Mouse (Mus musculus): Measurements from ENCODE around the gene Erap1.
A peak's percentile ranks its signal among the peaks of the same experiment; 100 is the strongest.
"Not testable (repeated sequence)": the region's sequence is repeated elsewhere in the genome, so short reads cannot be mapped to it uniquely, and the experiment has no call there.

The Erap1 gene

GRCm38 (mm10) chr13:74638793-74639711, at the start of gene Erap1:
TSS of gene Erap1 (plus strand) at chr13:74639568.
- DNase-seq = peak; percentile 22

DNA sequence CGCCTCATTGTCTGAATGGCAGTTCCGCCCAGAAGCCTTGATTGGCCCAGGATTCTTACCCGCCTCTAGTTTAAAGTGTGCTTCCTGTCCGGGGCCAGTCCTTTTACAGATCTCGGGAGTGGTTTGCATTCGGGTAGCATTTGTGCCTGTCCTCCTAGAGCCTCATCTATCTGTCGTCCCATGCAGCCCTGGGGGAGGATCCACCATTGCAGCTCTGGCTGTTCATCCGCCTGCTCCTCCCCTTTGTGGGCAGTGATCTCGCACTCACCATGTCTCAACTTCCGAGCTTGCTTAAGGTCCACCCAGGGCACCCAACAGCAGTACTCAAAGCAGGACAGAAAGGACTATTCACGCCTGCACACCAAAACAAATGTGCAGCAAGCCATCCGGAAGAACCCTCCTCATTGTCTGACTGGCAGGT, 48.0 kb upstream of the Erap1 start:
- peak; percentile 5 for DNase-seq

- not testable (repeated sequence) for DNase-seq
Measured at GRCm38 (mm10) chr13:74591828-74592227, 47.5 kb upstream of the Erap1 start.

DNA sequence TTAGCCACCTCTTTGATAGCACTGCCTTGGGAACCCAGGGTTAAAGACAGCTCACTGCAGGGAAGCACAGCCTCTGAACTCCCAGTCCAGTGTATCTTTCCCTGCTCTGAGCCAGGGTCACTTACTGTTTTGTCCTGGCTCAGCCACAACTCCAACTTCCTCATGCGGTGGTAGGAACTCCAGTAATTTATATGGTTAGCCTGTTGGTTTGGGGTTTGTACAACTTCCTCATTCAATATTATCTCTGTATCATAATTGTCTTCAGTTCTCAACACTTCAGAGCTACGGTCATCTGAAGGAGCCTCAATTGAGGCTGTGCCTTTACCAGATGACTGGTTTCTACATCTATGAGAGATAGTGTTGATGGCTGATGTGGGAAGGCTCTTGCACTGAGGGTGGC, 42.3 kb upstream of the Erap1 start:
- not testable (repeated sequence) for DNase-seq

GRCm38 (mm10) chr13:74601776-74602175, 37.6 kb upstream of the Erap1 start:
- DNase-seq = not testable (repeated sequence)

DNA sequence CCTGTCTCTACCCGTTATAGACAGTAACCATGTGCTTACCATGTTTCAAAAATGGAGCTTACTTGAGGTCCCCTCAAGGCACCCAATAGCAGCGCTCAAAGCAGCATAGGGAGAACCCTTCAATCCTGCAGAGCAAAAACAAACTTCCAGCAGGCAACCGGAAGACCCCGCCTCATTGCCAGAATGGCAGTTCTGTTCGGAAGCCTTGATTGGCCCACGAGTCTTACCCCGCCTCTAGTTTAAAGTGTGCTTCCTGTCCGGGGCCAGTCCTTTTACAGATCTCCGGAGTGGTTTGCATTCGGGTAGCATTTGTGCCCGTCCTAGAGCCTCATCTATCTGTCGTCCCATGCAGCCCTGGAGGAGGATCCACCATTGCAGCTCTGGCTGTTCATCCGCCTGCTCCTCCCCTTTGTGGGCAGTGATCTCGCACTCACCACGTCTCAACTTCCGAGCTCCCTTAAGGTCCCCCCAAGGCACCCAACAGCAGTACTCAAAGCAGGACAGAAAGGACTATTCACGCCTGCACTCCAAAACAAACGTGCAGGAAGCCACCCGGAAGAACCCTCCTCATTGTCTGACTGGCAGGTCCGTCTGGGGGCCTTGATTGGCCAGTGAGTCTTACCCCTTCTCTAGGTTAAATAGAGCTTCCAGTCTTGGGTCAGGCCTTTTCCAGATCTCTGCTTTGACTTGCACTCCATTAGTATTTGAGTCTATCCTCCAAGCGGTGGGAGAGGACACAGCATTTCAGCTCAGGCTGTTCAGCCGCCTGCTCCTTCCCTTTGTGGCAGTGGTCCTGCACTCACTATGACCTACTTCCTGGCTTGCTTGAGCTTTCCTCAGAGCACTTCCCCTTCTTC, 22.0 kb upstream of the Erap1 start:
- peak; percentile 77 for DNase-seq

GRCm38 (mm10) chr13:74632327-74632726, 7.0 kb upstream of the Erap1 start:
- DNase-seq = no peak

DNA sequence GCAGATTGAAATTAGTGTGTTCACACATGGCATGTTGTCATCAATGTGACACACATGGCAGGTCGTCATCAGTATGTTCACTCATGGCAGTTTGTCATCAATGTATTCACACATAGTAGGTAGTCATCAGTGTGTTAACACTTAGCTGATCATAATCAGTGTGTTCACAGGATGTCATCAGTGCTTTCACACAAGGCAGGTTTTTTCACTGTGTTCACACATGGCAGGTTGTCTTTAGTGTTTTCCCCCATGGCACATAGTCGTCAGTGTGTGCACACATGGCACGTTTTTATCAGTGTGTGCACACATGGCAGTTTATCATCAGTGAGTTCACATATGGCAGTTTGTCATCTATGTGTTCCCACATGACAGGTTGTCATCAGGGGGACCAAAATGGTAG, 6.5 kb upstream of the Erap1 start:
- no peak for DNase-seq

GRCm38 (mm10) chr13:74639712-74640522, 549 bp downstream of the Erap1 start:
- DNase-seq = peak; percentile 82

DNA sequence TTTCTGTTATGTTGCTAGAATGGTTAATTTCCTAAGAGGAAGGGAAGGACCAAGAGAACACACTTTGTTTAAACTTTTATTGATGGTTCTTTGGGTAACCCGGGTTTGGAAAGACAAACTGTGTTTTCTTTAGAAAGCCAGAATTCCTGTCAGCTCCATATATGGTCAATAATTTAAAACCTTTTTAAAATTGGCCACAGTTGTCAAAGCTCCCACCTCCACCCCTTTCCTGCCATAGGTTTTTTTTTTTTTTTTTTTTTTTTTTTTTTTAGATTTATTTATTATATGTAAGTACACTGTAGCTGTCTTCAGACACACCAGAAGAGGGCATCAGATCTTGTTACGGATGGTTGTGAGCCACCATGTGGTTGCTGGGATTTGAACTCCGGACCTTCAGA, 1.2 kb downstream of the Erap1 start:
- not testable (repeated sequence) for DNase-seq

GRCm38 (mm10) chr13:74695497-74696193, 56.3 kb downstream of the Erap1 start:
- no peak for DNase-seq

DNA sequence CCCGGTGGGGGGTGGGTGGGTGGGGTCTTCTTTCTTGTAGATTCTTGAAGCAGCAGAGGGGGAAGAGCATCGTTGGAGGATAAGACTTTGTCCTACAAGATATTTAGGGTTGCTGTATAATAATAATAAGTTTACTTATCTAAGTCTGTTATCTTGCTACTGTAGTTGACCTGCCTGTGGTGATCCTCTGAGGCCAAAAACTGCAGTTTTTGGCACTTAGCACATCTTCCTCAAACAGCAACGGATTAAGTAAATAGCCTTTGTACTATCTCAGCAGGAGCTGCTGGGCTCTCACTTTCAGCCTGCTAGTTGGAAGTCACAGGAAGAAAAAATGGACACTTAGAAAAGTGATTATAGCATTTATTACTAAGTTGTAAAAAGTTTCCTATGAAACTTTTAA, 56.9 kb downstream of the Erap1 start:
- DNase-seq = no peak

GRCm38 (mm10) chr13:74719002-74719401, 79.6 kb downstream of the Erap1 start:
- no peak for DNase-seq

DNA sequence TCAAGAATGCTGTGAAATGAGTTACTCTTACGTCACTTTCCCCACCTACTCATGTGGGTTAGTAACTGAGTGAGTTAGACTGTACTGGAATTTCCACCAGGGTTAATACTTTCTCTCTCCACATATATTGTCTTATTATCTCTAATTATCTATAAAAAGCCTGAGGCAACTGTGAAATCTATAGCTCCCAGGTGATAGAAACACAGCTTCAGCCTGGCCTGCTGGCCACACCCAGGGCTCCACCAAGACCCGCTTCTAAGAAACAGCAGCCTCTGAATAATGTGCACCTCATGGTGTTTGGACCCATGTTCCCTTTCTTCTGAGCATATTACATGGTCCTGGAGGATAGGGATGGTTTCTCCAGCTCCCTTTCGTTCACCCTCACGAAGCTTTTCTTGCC, 94.4 kb downstream of the Erap1 start:
- DNase-seq = no peak

GRCm38 (mm10) chr13:74735834-74736233, 96.5 kb downstream of the Erap1 start:
- no peak for DNase-seq

GRCm38 (mm10) chr13:74736396-74736795, 97.0 kb downstream of the Erap1 start:
- no peak for DNase-seq
